Mouse (Mus musculus) kidney, embryonic 15.5 days (tissue): ENCODE results near the gene Thbs3. TPM values are rescaled to one million over a fixed set of nuclear protein-coding genes. Genes with fewer than 3 reads are reported as not detected.
"Not testable (repeated sequence)": the region's sequence is repeated elsewhere in the genome, so short reads cannot be mapped to it uniquely, and the experiment has no call there.

Experiments used
- ATAC-seq: fragments of 200-750 bp; cut with Nextera tagmentation; replicated peaks from 2 replicates; pipeline ENCODE4 v1.8.0; 2017; ENCODE audit warnings: moderate TSS enrichment; ENCODE audit not compliant: low FRiP score
- H3K27ac ChIP-seq: fragments of 300-500 bp; sonication (generic); 2 replicates; pipeline ENCODE4 v1.5.1; 2015; ENCODE audit warnings: mild to moderate bottlenecking, inconsistent platforms
- H3K27me3 ChIP-seq: fragments of 300-500 bp; sonication (generic); 2 replicates; pipeline ENCODE4 v1.6.1; 2015; ENCODE audit warnings: inconsistent platforms
- H3K36me3 ChIP-seq: fragments of 300-500 bp; sonication (generic); 2 replicates; pipeline ENCODE4 v1.6.1; 2015; ENCODE audit warnings: inconsistent platforms
- H3K4me1 ChIP-seq: fragments of 300-500 bp; sonication (generic); 2 replicates; pipeline ENCODE4 v1.6.1; 2015; ENCODE audit warnings: inconsistent platforms
- H3K4me2 ChIP-seq: fragments of 300-500 bp; sonication (generic); 2 replicates; pipeline ENCODE4 v1.6.1; 2015; ENCODE audit warnings: moderate library complexity, mild to moderate bottlenecking, inconsistent platforms
- H3K4me3 ChIP-seq: fragments of 300-500 bp; sonication (generic); replicated peaks from 2 replicates; pipeline ENCODE4 v1.5.1; 2015; ENCODE audit warnings: mild to moderate bottlenecking, inconsistent platforms
- H3K9ac ChIP-seq: fragments of 300-500 bp; sonication (generic); 2 replicates; pipeline ENCODE4 v1.6.1; 2015; ENCODE audit warnings: mild to moderate bottlenecking, inconsistent platforms
- H3K9me3 ChIP-seq: fragments of 300-500 bp; sonication (generic); replicated peaks from 2 replicates; pipeline ENCODE4 v1.6.1; 2016; ENCODE audit warnings: inconsistent platforms
- WGBS: fragments of 180-500 bp; shearing (Covaris S2); methylation state at CpG from one replicate; pipeline ENCODE4 v1.1.7; 2015; ENCODE audit warnings: mixed read lengths; 5-methylcytosine and 5-hydroxymethylcytosine counted together
- polyA plus RNA-seq: library from polyadenylated mRNA; unstranded; fragments of >200 nt; fragmentation: Nextera tagmentation; extraction: Ambion mirVana; gene quantifications from 2 replicates; pipeline ENCODE4 v1.2.1, GENCODE M21; 2015

The Thbs3 gene
- polyA plus RNA-seq, 1 experiment from 2014 or later = 20.5 TPM

DNA sequence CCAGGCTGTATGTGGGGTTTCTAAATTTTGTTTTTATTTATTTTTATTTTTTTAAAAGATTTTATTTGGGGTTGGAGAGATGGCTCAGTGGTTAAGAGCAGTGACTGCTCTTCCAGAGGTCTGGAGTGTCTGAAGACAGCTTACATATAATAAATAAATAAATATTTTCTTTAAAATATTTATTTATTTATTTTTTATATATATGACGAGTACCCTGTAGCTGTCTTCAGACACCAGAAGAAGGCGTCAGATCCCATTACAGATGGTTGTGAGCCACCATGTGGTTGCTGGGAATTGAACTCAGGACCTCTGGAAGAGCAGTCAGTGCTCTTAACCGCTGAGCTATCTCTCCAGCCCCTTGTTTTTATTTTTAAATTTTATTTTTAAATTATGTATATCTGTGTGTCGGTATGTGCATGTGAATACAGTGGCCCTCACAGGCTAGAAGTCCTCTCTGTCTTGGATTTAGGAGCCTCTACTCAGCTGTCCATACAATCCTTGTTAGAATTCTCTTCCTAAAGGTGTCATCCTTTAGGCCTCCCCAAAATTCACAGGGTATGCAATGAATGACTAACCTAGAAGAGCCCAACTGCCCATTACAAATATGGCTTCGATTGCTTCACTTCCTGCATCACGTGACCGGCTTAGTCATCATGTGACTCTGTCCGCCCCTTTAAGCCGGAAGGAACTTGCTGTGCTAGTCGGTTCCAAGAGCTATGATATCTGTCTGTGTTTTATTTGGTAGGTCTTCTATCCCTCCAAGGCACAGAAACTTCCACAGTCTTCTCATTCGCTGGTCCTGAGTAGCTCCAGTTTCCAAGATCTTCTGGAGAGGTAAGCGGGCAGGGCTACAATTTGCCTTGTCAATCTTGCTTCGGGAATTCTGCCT is 12.5 kb upstream of the Thbs3 start, which contains the start of gene Gba:
TSS of gene Gba (plus strand) at position 676 of the 889 bp plus-strand sequence.
- WGBS = 25% methylated on average over 13 of the region's 13 CpGs
- ATAC-seq = peak; percentile 76
- Histone ChIP-seq H3K27ac (no peak within 1 kb of the TSS), H3K9me3 (no peaks in the 10 kb centered on the region), H3K9ac (peak within 1 kb of the TSS; percentile 36), H3K36me3 (peaks cover 30% of the 10 kb centered on the region), H3K27me3 (no peaks in the 10 kb centered on the region), H3K4me1 (peaks cover 11% of the 10 kb centered on the region), H3K4me3 (peak within 1 kb of the TSS; percentile 51), H3K4me2 (peak within 1 kb of the TSS; percentile 76)

GRCm38 (mm10) chr3:89203142-89203514 is 11.9 kb upstream of the Thbs3 start:
- no peaks in the 10 kb centered on the region for H3K27me3 ChIP-seq
- peak overlapping the region; percentile 51 for H3K4me3 ChIP-seq
- H3K4me1 ChIP-seq = peaks cover 11% of the 10 kb centered on the region
- H3K9me3 ChIP-seq = no peaks in the 10 kb centered on the region
- H3K27ac ChIP-seq = no peak overlapping the region
- 40% methylated on average over 5 of the region's 5 CpGs for WGBS
- no peak for ATAC-seq
- peaks cover 36% of the 10 kb centered on the region for H3K36me3 ChIP-seq
- peak overlapping the region; percentile 76 for H3K4me2 ChIP-seq
- peak overlapping the region; percentile 36 for H3K9ac ChIP-seq

GRCm38 (mm10) chr3:89206079-89206478 is 8.9 kb upstream of the Thbs3 start:
- Histone ChIP-seq H3K4me2 (no peak overlapping the region), H3K4me1 (peaks cover 25% of the 10 kb centered on the region), H3K27me3 (no peaks in the 10 kb centered on the region), H3K27ac (no peak overlapping the region), H3K4me3 (no peak overlapping the region), H3K9ac (no peak overlapping the region), H3K9me3 (no peaks in the 10 kb centered on the region), H3K36me3 (peaks cover 65% of the 10 kb centered on the region)
- WGBS = 88% methylated on average over 7 of the region's 7 CpGs
- ATAC-seq = no peak

DNA sequence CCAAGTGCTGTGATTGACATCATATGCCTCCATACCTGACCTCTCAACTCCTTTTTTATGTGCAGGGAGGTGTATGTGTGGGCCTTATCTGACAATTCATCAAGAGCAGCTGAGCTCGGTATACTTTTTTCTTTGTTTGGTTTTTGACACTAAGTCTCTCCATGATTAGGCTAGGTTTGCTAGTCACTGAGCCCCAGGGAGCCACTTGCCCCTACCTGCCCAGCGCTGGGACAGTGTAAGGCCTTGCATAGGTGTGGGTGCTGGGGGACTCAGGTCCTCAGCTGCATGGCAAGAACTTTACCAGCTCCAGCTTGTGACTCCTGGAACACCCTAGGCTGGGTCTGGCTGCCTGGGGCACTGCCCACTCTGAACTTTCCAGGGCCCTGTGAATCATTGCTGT is 8.3 kb upstream of the Thbs3 start:
- Histone ChIP-seq H3K27ac (no peak overlapping the region), H3K4me3 (no peak overlapping the region), H3K9me3 (no peaks in the 10 kb centered on the region), H3K4me1 (peaks cover 30% of the 10 kb centered on the region), H3K4me2 (no peak overlapping the region), H3K9ac (no peak overlapping the region), H3K36me3 (peaks cover 71% of the 10 kb centered on the region), H3K27me3 (no peaks in the 10 kb centered on the region)
- no peak for ATAC-seq
- WGBS = 83% methylated on average over 2 of the region's 2 CpGs

DNA sequence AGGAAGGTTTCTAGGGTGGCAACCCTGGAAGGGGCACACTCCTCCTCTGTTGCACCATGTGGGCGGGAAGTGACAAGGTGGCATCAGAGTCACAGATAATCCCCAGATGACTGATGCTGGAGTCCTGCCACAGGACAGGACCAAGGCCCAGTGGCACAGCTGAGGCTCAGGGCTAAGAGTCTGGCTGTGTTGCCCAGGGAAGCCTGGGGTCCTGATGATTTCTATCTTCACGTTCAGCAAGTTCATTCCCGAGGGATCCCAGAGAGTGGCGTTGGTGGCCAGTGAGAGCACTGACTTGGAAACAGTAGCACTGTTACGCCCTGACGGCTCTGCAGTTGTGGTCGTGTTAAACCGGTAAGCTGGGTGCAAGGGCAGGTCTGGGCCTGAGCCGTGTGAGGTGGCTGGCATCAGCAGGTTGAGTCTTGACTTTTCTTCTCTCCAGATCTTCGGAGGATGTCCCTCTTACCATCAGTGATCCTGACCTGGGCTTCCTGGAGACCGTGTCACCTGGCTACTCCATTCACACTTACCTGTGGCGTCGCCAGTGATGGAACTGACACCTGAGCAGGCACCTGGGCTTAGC is 6.8 kb upstream of the Thbs3 start:
- no peak for ATAC-seq
- Histone ChIP-seq H3K27ac (no peak overlapping the region), H3K4me2 (no peak overlapping the region), H3K36me3 (peaks cover 71% of the 10 kb centered on the region), H3K4me3 (no peak overlapping the region), H3K9ac (no peak overlapping the region), H3K9me3 (no peaks in the 10 kb centered on the region), H3K4me1 (peaks cover 36% of the 10 kb centered on the region), H3K27me3 (no peaks in the 10 kb centered on the region)
- WGBS = 87% methylated on average over 13 of the region's 13 CpGs

DNA sequence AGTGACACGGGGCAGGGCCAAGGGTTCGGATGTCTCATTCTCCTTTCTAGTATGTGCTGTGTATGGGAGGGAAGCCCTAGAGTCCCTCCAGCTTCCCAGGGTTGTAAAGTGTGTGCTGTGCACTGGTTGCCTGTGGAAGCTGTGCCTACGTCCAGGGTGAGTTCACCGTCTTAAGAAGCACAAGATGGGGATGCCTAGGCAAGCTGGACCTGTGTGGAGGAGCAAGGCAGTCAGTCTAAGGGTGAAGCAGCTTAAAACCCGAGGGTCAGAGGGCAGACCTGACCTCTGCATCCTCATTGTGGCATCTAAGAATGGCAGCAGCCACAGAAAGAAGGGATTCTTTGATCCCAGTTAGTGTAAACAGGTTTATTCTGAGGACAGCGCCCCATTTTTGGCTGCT is 6.2 kb upstream of the Thbs3 start:
- Histone ChIP-seq H3K4me2 (no peak overlapping the region), H3K27me3 (no peaks in the 10 kb centered on the region), H3K4me3 (no peak overlapping the region), H3K9ac (no peak overlapping the region), H3K4me1 (peaks cover 32% of the 10 kb centered on the region), H3K36me3 (peaks cover 71% of the 10 kb centered on the region), H3K9me3 (no peaks in the 10 kb centered on the region), H3K27ac (no peak overlapping the region)
- 91% methylated on average over 6 of the region's 6 CpGs for WGBS
- ATAC-seq = no peak

DNA sequence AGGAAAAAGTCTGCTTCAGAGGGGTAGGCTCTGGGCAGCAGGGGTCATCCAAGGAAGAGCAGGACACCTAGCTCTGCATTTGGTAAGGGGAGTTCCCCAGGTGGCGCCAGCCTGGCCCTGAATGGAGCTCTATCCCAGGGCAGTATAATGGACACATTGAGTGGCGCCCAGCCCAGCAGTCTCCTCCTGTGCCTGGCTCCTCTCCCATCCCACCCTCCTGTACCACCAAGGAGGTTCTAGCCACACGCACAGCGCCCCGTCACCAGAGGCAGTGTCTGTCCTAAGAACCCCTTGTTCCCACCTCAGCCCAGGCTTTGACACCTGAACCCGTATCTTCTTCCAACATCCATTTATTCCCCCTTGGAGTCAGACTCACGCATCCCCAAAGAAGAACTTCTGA is 5.2 kb upstream of the Thbs3 start:
- WGBS = 91% methylated on average over 7 of the region's 7 CpGs
- Histone ChIP-seq H3K27ac (peak overlapping the region; percentile 35; the same call in 1 of the 2 replicates), H3K27me3 (no peaks in the 10 kb centered on the region), H3K9me3 (no peaks in the 10 kb centered on the region), H3K4me1 (peaks cover 35% of the 10 kb centered on the region), H3K9ac (no peak overlapping the region), H3K4me2 (no peak overlapping the region), H3K4me3 (no peak overlapping the region), H3K36me3 (peaks cover 65% of the 10 kb centered on the region)
- ATAC-seq = no peak

DNA sequence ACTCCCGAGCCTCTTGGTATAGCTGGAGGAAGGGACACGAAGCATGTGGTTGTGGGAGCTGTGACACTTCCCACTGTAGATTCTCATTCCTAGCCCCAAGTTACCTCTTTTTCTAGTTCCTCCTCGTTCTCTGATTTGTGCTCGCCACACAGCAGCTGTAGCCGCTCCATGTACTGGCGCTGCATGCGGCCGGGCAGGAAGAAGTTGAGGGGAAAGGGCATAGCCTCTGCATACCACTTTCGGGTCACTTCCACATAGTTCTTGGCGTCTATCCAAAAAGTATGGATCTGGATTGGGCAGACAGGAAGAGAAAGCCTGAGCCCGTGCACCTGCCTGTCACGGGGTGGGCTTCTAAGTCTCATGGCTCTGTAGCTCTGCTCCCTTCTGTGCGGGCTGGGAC is 4.8 kb upstream of the Thbs3 start:
- no peaks in the 10 kb centered on the region for H3K9me3 ChIP-seq
- no peak for ATAC-seq
- H3K27me3 ChIP-seq = no peaks in the 10 kb centered on the region
- whole genome bisulfite sequencing = 72% methylated on average over 13 of the region's 13 CpGs
- H3K4me3 ChIP-seq = no peak overlapping the region
- H3K27ac ChIP-seq = peak overlapping the region; percentile 35; the same call in 1 of the 2 replicates
- peaks cover 39% of the 10 kb centered on the region for H3K4me1 ChIP-seq
- H3K4me2 ChIP-seq = no peak overlapping the region
- no peak overlapping the region for H3K9ac ChIP-seq
- H3K36me3 ChIP-seq = peaks cover 64% of the 10 kb centered on the region

GRCm38 (mm10) chr3:89210731-89211130 is 4.2 kb upstream of the Thbs3 start:
- H3K9ac ChIP-seq = no peak overlapping the region
- H3K4me1 ChIP-seq = peaks cover 45% of the 10 kb centered on the region
- no peak overlapping the region for H3K4me2 ChIP-seq
- peaks cover 59% of the 10 kb centered on the region for H3K36me3 ChIP-seq
- H3K27ac ChIP-seq = 0 out of 2 replicates have a peak overlapping the region, but pooled peaks have one; percentile 35
- no peaks in the 10 kb centered on the region for H3K27me3 ChIP-seq
- H3K4me3 ChIP-seq = no peak overlapping the region
- no peaks in the 10 kb centered on the region for H3K9me3 ChIP-seq
- no peak for ATAC-seq
- 70% methylated on average over 7 of the region's 7 CpGs for WGBS

- peak overlapping the region; percentile 91 for H3K4me2 ChIP-seq
- under 1% methylated on average over 69 of the region's 69 CpGs for WGBS
- peak overlapping the region; percentile 90 for H3K4me3 ChIP-seq
- peak; percentile 94 for ATAC-seq
- no peaks in the 10 kb centered on the region for H3K27me3 ChIP-seq
- peak overlapping the region; percentile 97 for H3K27ac ChIP-seq
- H3K4me1 ChIP-seq = peaks cover 50% of the 10 kb centered on the region
- H3K36me3 ChIP-seq = peaks cover 26% of the 10 kb centered on the region
- peak overlapping the region; percentile 64 for H3K9ac ChIP-seq
- H3K9me3 ChIP-seq = no peaks in the 10 kb centered on the region
Observed at GRCm38 (mm10) chr3:89213803-89214530, 1.0 kb upstream of the Thbs3 start.

DNA sequence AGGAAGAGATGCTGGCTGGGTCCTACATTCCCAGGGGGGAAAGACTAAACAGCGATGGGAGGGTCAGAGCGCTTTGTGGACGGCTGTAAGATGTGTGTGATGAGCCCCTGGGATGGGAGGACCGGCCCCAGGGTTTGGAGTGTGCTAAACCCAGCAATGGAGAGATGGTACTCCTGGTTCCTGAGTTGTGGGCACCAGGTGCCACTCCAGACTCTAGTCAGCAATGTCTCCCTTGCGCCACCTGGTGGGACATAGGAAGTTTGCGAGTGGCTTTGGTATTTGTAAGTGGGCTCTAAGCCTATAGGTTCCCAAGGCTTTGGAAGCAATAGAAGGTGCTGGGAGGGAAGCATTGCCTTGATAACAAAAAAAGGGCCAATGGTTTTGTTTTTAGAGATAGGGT is 873 bp downstream of the Thbs3 start:
- Histone ChIP-seq H3K27ac (peak overlapping the region; percentile 97; the same call in 1 of the 2 replicates), H3K9ac (0 out of 2 replicates have a peak overlapping the region, but pooled peaks have one; percentile 16), H3K4me2 (peak overlapping the region; percentile 91), H3K9me3 (no peaks in the 10 kb centered on the region), H3K4me3 (peak overlapping the region; percentile 90), H3K36me3 (peaks cover 7% of the 10 kb centered on the region; the same call in 1 of the 2 replicates), H3K4me1 (peaks cover 48% of the 10 kb centered on the region), H3K27me3 (no peaks in the 10 kb centered on the region)
- WGBS = 2% methylated on average over 6 of the region's 6 CpGs
- ATAC-seq = 0 out of 2 replicates have a peak, but pooled peaks have one; percentile 2

GRCm38 (mm10) chr3:89216407-89216806 is 1.4 kb downstream of the Thbs3 start:
- H3K36me3 ChIP-seq, ATAC-seq, H3K27me3 ChIP-seq, H3K9ac ChIP-seq, H3K9me3 ChIP-seq, H3K4me3 ChIP-seq, H3K27ac ChIP-seq: not testable (repeated sequence)
- 75% methylated on average over 7 of the region's 7 CpGs for WGBS
- peaks cover 44% of the 10 kb centered on the region for H3K4me1 ChIP-seq
- peak overlapping the region; percentile 91 for H3K4me2 ChIP-seq
